Mouse (Mus musculus) hindbrain, embryonic 14.5 days (tissue): ENCODE results near the gene Depp1. TPM values are rescaled to one million over a fixed set of nuclear protein-coding genes. Genes with fewer than 3 reads are reported as not detected.
A peak's percentile ranks its signal among the peaks of the same experiment; 100 is the strongest.

ENCODE experiments used
- ATAC-seq: fragments of 200-750 bp; cut with Nextera tagmentation; 2 replicates; pipeline ENCODE4 v1.8.0; 2017; ENCODE audit warnings: moderate number of reproducible peaks, mild to moderate bottlenecking, moderate TSS enrichment, moderate library complexity; ENCODE audit not compliant: low FRiP score
- DNase-seq: peaks from one replicate; pipeline ENCODE4 v3.0.0-alpha.2; 2015; ENCODE audit warnings: low spot score
- H3K27ac ChIP-seq: fragments of 300-500 bp; sonication (generic); 2 replicates; pipeline ENCODE4 v1.5.1; 2014; ENCODE audit warnings: mild to moderate bottlenecking, moderate library complexity
- H3K27me3 ChIP-seq: fragments of 300-500 bp; sonication (generic); 2 replicates; pipeline ENCODE4 v1.6.1; 2014; ENCODE audit warnings: mild to moderate bottlenecking, low read length, mixed read lengths; ENCODE audit not compliant: control insufficient read depth, insufficient read depth
- H3K36me3 ChIP-seq: fragments of 300-500 bp; sonication (generic); replicated peaks from 2 replicates; pipeline ENCODE4 v1.6.1; 2014; ENCODE audit not compliant: control insufficient read depth, insufficient read depth
- H3K4me1 ChIP-seq: fragments of 300-500 bp; sonication (generic); replicated peaks from 2 replicates; pipeline ENCODE4 v1.6.1; 2014; ENCODE audit warnings: antibody characterized with exemption, low read length, mixed read lengths; ENCODE audit not compliant: control insufficient read depth, insufficient read depth
- H3K4me2 ChIP-seq: fragments of 300-500 bp; sonication (generic); replicated peaks from 2 replicates; pipeline ENCODE4 v1.6.1; 2014; ENCODE audit warnings: mild to moderate bottlenecking, moderate library complexity
- H3K4me3 ChIP-seq: fragments of 300-500 bp; sonication (generic); replicated peaks from 2 replicates; pipeline ENCODE4 v1.5.1; 2014; ENCODE audit warnings: mild to moderate bottlenecking, low read length
- H3K9ac ChIP-seq: fragments of 300-500 bp; sonication (generic); 2 replicates; pipeline ENCODE4 v1.6.1; 2014
- H3K9me3 ChIP-seq: fragments of 300-500 bp; sonication (generic); 2 replicates; pipeline ENCODE4 v1.6.1; 2016; ENCODE audit warnings: low read length; ENCODE audit not compliant: control insufficient read depth
- WGBS: fragments of 180-500 bp; shearing (Covaris S2); extraction: QIAGEN DNeasy Blood & Tissue Kit; methylation state at CpG from one replicate; pipeline ENCODE4 v1.1.7; 2014; 5-methylcytosine and 5-hydroxymethylcytosine counted together
- polyA plus RNA-seq: library from polyadenylated mRNA; unstranded; fragments of >200 nt; fragmentation: Nextera tagmentation; extraction: Ambion mirVana; gene quantifications from 2 replicates; pipeline ENCODE4 v1.2.1, GENCODE M21; 2014

The Depp1 gene
- polyA plus RNA-seq, 1 experiment from 2014 or later = 8.7 TPM

- Histone ChIP-seq H3K36me3 (no peaks in the 10 kb centered on the region), H3K9ac (peak overlapping the region; percentile 68; the same call in 1 of the 2 replicates), H3K27ac (no peak overlapping the region), H3K4me2 (peak overlapping the region; percentile 96), H3K27me3 (no peaks in the 10 kb centered on the region), H3K4me3 (peak overlapping the region; percentile 56), H3K4me1 (peaks cover 48% of the 10 kb centered on the region), H3K9me3 (no peaks in the 10 kb centered on the region)
- 49% methylated on average over 5 of the region's 5 CpGs for WGBS
- DNase-seq (no peak), ATAC-seq (no peak)
Measured at GRCm38 (mm10) chr6:116672349-116672748, 21.9 kb downstream of the Depp1 start.

- no peaks in the 10 kb centered on the region for H3K9me3 ChIP-seq
- DNase-seq (peak; percentile 75), ATAC-seq (peak; percentile 89)
- H3K4me3 ChIP-seq = peak within 1 kb of the TSS; percentile 56
- peak within 1 kb of the TSS; percentile 68 for H3K9ac ChIP-seq
- H3K4me2 ChIP-seq = peak within 1 kb of the TSS; percentile 96
- no peaks in the 10 kb centered on the region for H3K36me3 ChIP-seq
- peak within 1 kb of the TSS; percentile 44; the same call in 1 of the 2 replicates for H3K27ac ChIP-seq
- no peaks in the 10 kb centered on the region for H3K27me3 ChIP-seq
- under 1% methylated on average over 44 of the region's 44 CpGs for WGBS
- peaks cover 41% of the 10 kb centered on the region for H3K4me1 ChIP-seq
Measured at GRCm38 (mm10) chr6:116673471-116674282, 23.3 kb downstream of the Depp1 start, which contains the start of gene Rassf4. Gene Rassf4, minus strand, starts transcription at chr6:116673952.

GRCm38 (mm10) chr6:116674283-116674886 is 24.0 kb downstream of the Depp1 start:
- ATAC-seq (no peak), DNase-seq (no peak)
- Histone ChIP-seq H3K4me1 (peaks cover 36% of the 10 kb centered on the region), H3K4me3 (peak overlapping the region; percentile 56), H3K27me3 (no peaks in the 10 kb centered on the region), H3K4me2 (peak overlapping the region; percentile 96), H3K9ac (peak overlapping the region; percentile 68), H3K27ac (peak overlapping the region; percentile 44; the same call in 1 of the 2 replicates), H3K9me3 (no peaks in the 10 kb centered on the region), H3K36me3 (no peaks in the 10 kb centered on the region)
- WGBS = 25% methylated on average over 16 of the region's 16 CpGs

GRCm38 (mm10) chr6:116676355-116676913 is 26.0 kb downstream of the Depp1 start:
- no peak overlapping the region for H3K4me2 ChIP-seq
- ATAC-seq (no peak), DNase-seq (no peak)
- no peak overlapping the region for H3K9ac ChIP-seq
- 80% methylated on average over 10 of the region's 10 CpGs for WGBS
- no peaks in the 10 kb centered on the region for H3K27me3 ChIP-seq
- H3K9me3 ChIP-seq = no peaks in the 10 kb centered on the region
- no peaks in the 10 kb centered on the region for H3K36me3 ChIP-seq
- peaks cover 16% of the 10 kb centered on the region for H3K4me1 ChIP-seq
- no peak overlapping the region for H3K27ac ChIP-seq
- H3K4me3 ChIP-seq = no peak overlapping the region

GRCm38 (mm10) chr6:116677321-116677720 is 26.9 kb downstream of the Depp1 start:
- Histone ChIP-seq H3K27ac (no peak overlapping the region), H3K9me3 (no peaks in the 10 kb centered on the region), H3K4me2 (no peak overlapping the region), H3K36me3 (no peaks in the 10 kb centered on the region), H3K4me1 (peaks cover 12% of the 10 kb centered on the region), H3K9ac (no peak overlapping the region), H3K4me3 (no peak overlapping the region), H3K27me3 (no peaks in the 10 kb centered on the region)
- no peak for ATAC-seq
- DNase-seq = no peak
- WGBS = 58% methylated on average over 6 of the region's 6 CpGs

GRCm38 (mm10) chr6:116679563-116680288 is 29.3 kb downstream of the Depp1 start:
- Histone ChIP-seq H3K4me3 (no peak overlapping the region), H3K27ac (no peak overlapping the region), H3K4me2 (no peak overlapping the region), H3K9ac (no peak overlapping the region), H3K27me3 (no peaks in the 10 kb centered on the region), H3K4me1 (no peaks in the 10 kb centered on the region), H3K36me3 (no peaks in the 10 kb centered on the region), H3K9me3 (no peaks in the 10 kb centered on the region)
- whole genome bisulfite sequencing = 81% methylated on average over 5 of the region's 5 CpGs
- no peak for ATAC-seq
- no peak for DNase-seq

GRCm38 (mm10) chr6:116682317-116682716 is 31.9 kb downstream of the Depp1 start:
- no peak overlapping the region for H3K9ac ChIP-seq
- H3K27me3 ChIP-seq = no peaks in the 10 kb centered on the region
- no peak overlapping the region for H3K4me3 ChIP-seq
- H3K4me2 ChIP-seq = no peak overlapping the region
- WGBS = 54% methylated on average over 6 of the region's 6 CpGs
- no peaks in the 10 kb centered on the region for H3K9me3 ChIP-seq
- H3K27ac ChIP-seq = no peak overlapping the region
- no peaks in the 10 kb centered on the region for H3K4me1 ChIP-seq
- no peaks in the 10 kb centered on the region for H3K36me3 ChIP-seq
- ATAC-seq = no peak
- no peak for DNase-seq

GRCm38 (mm10) chr6:116693639-116694038 is 43.2 kb downstream of the Depp1 start:
- Histone ChIP-seq H3K36me3 (no peaks in the 10 kb centered on the region), H3K27me3 (no peaks in the 10 kb centered on the region), H3K4me3 (no peak overlapping the region), H3K4me1 (no peaks in the 10 kb centered on the region), H3K27ac (no peak overlapping the region), H3K9me3 (no peaks in the 10 kb centered on the region), H3K4me2 (no peak overlapping the region), H3K9ac (no peak overlapping the region)
- no peak for DNase-seq
- ATAC-seq = no peak
- 89% methylated on average over 4 of the region's 4 CpGs for WGBS

GRCm38 (mm10) chr6:116694346-116694745 is 43.9 kb downstream of the Depp1 start:
- ATAC-seq = no peak
- WGBS = 73% methylated on average over 3 of the region's 3 CpGs

More at GRCm38 (mm10) chr6:116694346-116694745, 43.9 kb downstream of the Depp1 start:
- Histone ChIP-seq H3K27me3 (no peaks in the 10 kb centered on the region), H3K9ac (no peak overlapping the region), H3K4me1 (no peaks in the 10 kb centered on the region), H3K27ac (no peak overlapping the region), H3K9me3 (no peaks in the 10 kb centered on the region), H3K4me3 (no peak overlapping the region), H3K36me3 (no peaks in the 10 kb centered on the region), H3K4me2 (no peak overlapping the region)
- DNase-seq = no peak
